Mouse (Mus musculus) ZHBTc4 (cell line): ENCODE data around the gene Papln.

Source experiments
- DNase-seq: peaks from one replicate; pipeline ENCODE4 v3.0.0-alpha.2; 2011; ENCODE audit warnings: low read depth, low spot score

Gene Papln

GRCm38 (mm10) chr12:83816616-83817015 lies 53.2 kb downstream of the Papln start:
- no peak for DNase-seq

DNA sequence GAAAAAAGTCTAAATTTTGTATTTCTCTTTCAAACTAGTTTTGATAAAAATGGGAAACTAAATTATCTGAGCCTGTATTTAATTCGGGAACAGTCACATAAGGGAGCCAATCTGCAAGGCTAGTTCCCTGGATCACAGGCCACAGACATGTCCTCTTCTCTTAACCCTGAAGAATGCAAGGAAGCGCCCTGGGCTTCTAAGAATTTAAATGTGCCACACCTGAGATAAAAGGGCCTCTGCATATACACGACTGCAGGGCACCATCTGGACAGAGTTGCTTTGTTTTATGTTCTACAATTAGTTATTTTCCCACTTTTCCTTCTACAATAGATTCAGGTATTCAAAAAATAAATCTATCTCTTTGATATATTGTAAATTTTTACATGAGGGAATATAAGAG lies 67.0 kb downstream of the Papln start:
- DNase-seq, result no peak

- DNase-seq, result no peak
Observed at GRCm38 (mm10) chr12:83833979-83834378, 70.5 kb downstream of the Papln start.

DNA sequence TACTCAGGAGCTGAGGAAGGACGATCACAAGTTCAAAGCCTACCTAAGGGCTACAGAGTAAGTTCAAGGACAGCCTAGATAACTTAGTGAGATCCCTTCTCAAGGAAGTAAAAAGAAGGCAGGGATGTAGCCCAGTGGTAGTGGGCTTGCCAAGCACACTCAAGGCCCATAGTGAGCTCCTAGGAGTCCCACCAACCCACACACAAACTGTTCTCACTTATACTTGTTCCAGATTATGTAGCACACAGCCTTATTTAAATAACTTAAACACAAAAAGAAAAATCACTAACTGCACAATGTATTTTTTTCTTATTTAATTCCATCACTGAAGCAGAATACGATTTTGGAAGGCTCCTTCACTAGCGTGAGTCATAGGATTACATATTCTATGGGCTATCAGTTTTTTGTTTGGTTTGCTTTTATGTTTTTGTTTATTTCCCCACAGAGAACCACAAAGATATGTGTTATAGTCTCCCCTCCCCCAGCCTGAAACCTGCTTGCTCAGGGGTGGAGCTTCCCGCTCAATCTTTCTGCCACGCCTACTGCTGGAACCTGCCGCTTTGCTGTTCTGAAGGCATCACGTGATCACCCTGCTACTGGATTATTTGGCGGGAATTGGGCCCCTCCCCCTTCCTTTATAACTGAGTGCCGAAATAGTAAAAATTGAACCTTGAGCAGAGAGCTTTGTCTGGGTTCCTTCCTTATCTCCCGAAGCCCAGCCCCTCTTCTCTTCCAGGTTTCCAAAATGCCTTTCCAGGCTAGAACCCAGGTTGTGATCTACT lies 78.2 kb downstream of the Papln start:
- DNase-seq, result peak; percentile 61
